Mouse (Mus musculus): Measurements from ENCODE around the gene Gpr157. TPM values are rescaled to one million over a fixed set of nuclear protein-coding genes. Genes with fewer than 3 reads are reported as not detected.
A peak's percentile ranks its signal among the peaks of the same experiment; 100 is the strongest.

Gpr157 gene
- polyA plus RNA-seq, 1 experiment from 2014 or later, result 0.08 TPM

GRCm38 (mm10) chr4:150119055-150119454 lies 31.9 kb downstream of the Gpr157 start, which contains the start of gene Slc2a5:
Slc2a5 (plus strand) TSS chr4:150119283.
- H3K27ac ChIP-seq, result no peak within 1 kb of the TSS
- WGBS, result 10% methylated on average over 12 of the region's 15 CpGs
- H3K9me3 ChIP-seq (replicated peaks), result no peaks in the 10 kb centered on the region
- H3K9ac ChIP-seq, result 0 out of 2 replicates have a peak within 1 kb of the TSS, but pooled peaks have one; percentile 26
- peaks cover 8% of the 10 kb centered on the region; the same call in 1 of the 2 replicates for H3K4me1 ChIP-seq
- peak within 1 kb of the TSS; percentile 4; the same call in 1 of the 2 replicates for H3K4me3 ChIP-seq
- peak within 1 kb of the TSS; percentile 49 for H3K4me2 ChIP-seq
- no peaks in the 10 kb centered on the region for H3K36me3 ChIP-seq (ENCODE audit: poor library complexity, severe bottlenecking)
- no peaks in the 10 kb centered on the region for H3K27me3 ChIP-seq
- ATAC-seq, result no peak

GRCm38 (mm10) chr4:150119640-150120039 lies 32.5 kb downstream of the Gpr157 start:
- Histone ChIP-seq H3K27ac (no peak overlapping the region), H3K4me2 (peak overlapping the region; percentile 49), H3K9me3 (replicated peaks) (no peaks in the 10 kb centered on the region), H3K9ac (no peak overlapping the region), H3K4me1 (peaks cover 8% of the 10 kb centered on the region; the same call in 1 of the 2 replicates), H3K36me3 (ENCODE audit: poor library complexity, severe bottlenecking) (no peaks in the 10 kb centered on the region), H3K4me3 (no peak overlapping the region), H3K27me3 (no peaks in the 10 kb centered on the region)
- WGBS, result 73% methylated on average over 14 of the region's 14 CpGs
- ATAC-seq, result no peak

- Histone ChIP-seq H3K4me1 (peaks cover 8% of the 10 kb centered on the region; the same call in 1 of the 2 replicates), H3K4me2 (no peak overlapping the region), H3K27me3 (no peaks in the 10 kb centered on the region), H3K4me3 (no peak overlapping the region), H3K9ac (no peak overlapping the region), H3K9me3 (replicated peaks) (no peaks in the 10 kb centered on the region), H3K36me3 (ENCODE audit: poor library complexity, severe bottlenecking) (no peaks in the 10 kb centered on the region), H3K27ac (no peak overlapping the region)
- ATAC-seq, result no peak
- WGBS, result 66% methylated on average over 15 of the region's 15 CpGs
Observed at GRCm38 (mm10) chr4:150120173-150120833, 33.1 kb downstream of the Gpr157 start.

- no peak overlapping the region for H3K4me2 ChIP-seq
- 73% methylated on average over 8 of the region's 8 CpGs for WGBS
- H3K4me3 ChIP-seq, result no peak overlapping the region
- H3K27me3 ChIP-seq, result no peaks in the 10 kb centered on the region
- H3K4me1 ChIP-seq, result peaks cover 8% of the 10 kb centered on the region; the same call in 1 of the 2 replicates
- H3K27ac ChIP-seq, result no peak overlapping the region
- no peaks in the 10 kb centered on the region for H3K36me3 ChIP-seq (ENCODE audit: poor library complexity, severe bottlenecking)
- H3K9ac ChIP-seq, result no peak overlapping the region
- ATAC-seq, result no peak
- no peaks in the 10 kb centered on the region for H3K9me3 ChIP-seq (replicated peaks)
Observed at GRCm38 (mm10) chr4:150121430-150121829, 34.3 kb downstream of the Gpr157 start.

- H3K36me3 ChIP-seq (ENCODE audit: poor library complexity, severe bottlenecking), result no peaks in the 10 kb centered on the region
- no peaks in the 10 kb centered on the region for H3K27me3 ChIP-seq
- no peak overlapping the region for H3K9ac ChIP-seq
- no peak overlapping the region for H3K4me3 ChIP-seq
- peaks cover 8% of the 10 kb centered on the region; the same call in 1 of the 2 replicates for H3K4me1 ChIP-seq
- 64% methylated on average over 3 of the region's 3 CpGs for WGBS
- H3K9me3 ChIP-seq (replicated peaks), result no peaks in the 10 kb centered on the region
- no peak overlapping the region for H3K4me2 ChIP-seq
- H3K27ac ChIP-seq, result no peak overlapping the region
- ATAC-seq, result no peak
Observed at GRCm38 (mm10) chr4:150122476-150122875, 35.3 kb downstream of the Gpr157 start.

- Histone ChIP-seq H3K36me3 (ENCODE audit: poor library complexity, severe bottlenecking) (no peaks in the 10 kb centered on the region), H3K9ac (no peak overlapping the region), H3K4me2 (no peak overlapping the region), H3K4me1 (no peaks in the 10 kb centered on the region), H3K4me3 (no peak overlapping the region), H3K27ac (no peak overlapping the region), H3K27me3 (no peaks in the 10 kb centered on the region), H3K9me3 (replicated peaks) (no peaks in the 10 kb centered on the region)
- no peak for ATAC-seq
- 90% methylated on average over 5 of the region's 5 CpGs for WGBS
Observed at GRCm38 (mm10) chr4:150126373-150126772, 39.2 kb downstream of the Gpr157 start.

GRCm38 (mm10) chr4:150127894-150128293 lies 40.7 kb downstream of the Gpr157 start:
- H3K27ac ChIP-seq, result no peak overlapping the region
- H3K4me1 ChIP-seq, result peaks cover 3% of the 10 kb centered on the region; the same call in 1 of the 2 replicates
- H3K4me3 ChIP-seq, result no peak overlapping the region
- H3K27me3 ChIP-seq, result no peaks in the 10 kb centered on the region
- H3K36me3 ChIP-seq (ENCODE audit: poor library complexity, severe bottlenecking), result no peaks in the 10 kb centered on the region
- no peak overlapping the region for H3K9ac ChIP-seq
- WGBS, result 97% methylated on average over 7 of the region's 7 CpGs
- no peak for ATAC-seq
- no peak overlapping the region for H3K4me2 ChIP-seq
- no peaks in the 10 kb centered on the region for H3K9me3 ChIP-seq (replicated peaks)

- peaks cover 3% of the 10 kb centered on the region; the same call in 1 of the 2 replicates for H3K27me3 ChIP-seq
- no peak overlapping the region for H3K9ac ChIP-seq
- H3K9me3 ChIP-seq (replicated peaks), result no peaks in the 10 kb centered on the region
- no peaks in the 10 kb centered on the region for H3K36me3 ChIP-seq (ENCODE audit: poor library complexity, severe bottlenecking)
- no peak overlapping the region for H3K4me2 ChIP-seq
- ATAC-seq, result no peak
- peaks cover 6% of the 10 kb centered on the region; the same call in 1 of the 2 replicates for H3K4me1 ChIP-seq
- 63% methylated on average over 8 of the region's 8 CpGs for WGBS
- no peak overlapping the region for H3K4me3 ChIP-seq
- no peak overlapping the region for H3K27ac ChIP-seq
Observed at GRCm38 (mm10) chr4:150128571-150128970, 41.4 kb downstream of the Gpr157 start.

- Histone ChIP-seq H3K4me2 (no peak overlapping the region), H3K27ac (no peak overlapping the region), H3K36me3 (ENCODE audit: poor library complexity, severe bottlenecking) (no peaks in the 10 kb centered on the region), H3K9me3 (replicated peaks) (no peaks in the 10 kb centered on the region), H3K4me1 (peaks cover 6% of the 10 kb centered on the region; the same call in 1 of the 2 replicates), H3K9ac (no peak overlapping the region), H3K27me3 (peaks cover 3% of the 10 kb centered on the region; the same call in 1 of the 2 replicates), H3K4me3 (no peak overlapping the region)
- 33% methylated on average over 2 of the region's 2 CpGs for WGBS
- ATAC-seq, result no peak
Observed at GRCm38 (mm10) chr4:150130661-150131060, 43.5 kb downstream of the Gpr157 start.

- 0 out of 2 replicates have a peak overlapping the region, but pooled peaks have one; percentile 4 for H3K4me3 ChIP-seq
- no peak overlapping the region for H3K27ac ChIP-seq
- 28% methylated on average over 24 of the region's 24 CpGs for WGBS
- no peaks in the 10 kb centered on the region for H3K36me3 ChIP-seq (ENCODE audit: poor library complexity, severe bottlenecking)
- no peak for ATAC-seq
- peak overlapping the region; percentile 41 for H3K4me2 ChIP-seq
- H3K27me3 ChIP-seq, result peaks cover 3% of the 10 kb centered on the region; the same call in 1 of the 2 replicates
- H3K9ac ChIP-seq, result no peak overlapping the region
- peaks cover 10% of the 10 kb centered on the region; the same call in 1 of the 2 replicates for H3K4me1 ChIP-seq
- no peaks in the 10 kb centered on the region for H3K9me3 ChIP-seq (replicated peaks)
Observed at GRCm38 (mm10) chr4:150132692-150133271, 45.6 kb downstream of the Gpr157 start.

GRCm38 (mm10) chr4:150135254-150135653 lies 48.1 kb downstream of the Gpr157 start:
- peaks cover 3% of the 10 kb centered on the region; the same call in 1 of the 2 replicates for H3K27me3 ChIP-seq
- no peaks in the 10 kb centered on the region for H3K36me3 ChIP-seq (ENCODE audit: poor library complexity, severe bottlenecking)
- H3K9ac ChIP-seq, result no peak overlapping the region
- no peak overlapping the region for H3K27ac ChIP-seq
- no peak overlapping the region for H3K4me3 ChIP-seq
- peaks cover 18% of the 10 kb centered on the region for H3K4me1 ChIP-seq
- 90% methylated on average over 7 of the region's 7 CpGs for WGBS
- no peak for ATAC-seq
- no peak overlapping the region for H3K4me2 ChIP-seq
- H3K9me3 ChIP-seq (replicated peaks), result no peaks in the 10 kb centered on the region

- no peak overlapping the region for H3K9ac ChIP-seq
- 7% methylated on average over 10 of the region's 10 CpGs for WGBS
- H3K36me3 ChIP-seq (ENCODE audit: poor library complexity, severe bottlenecking), result no peaks in the 10 kb centered on the region
- peak; percentile 34; the same call in 1 of the 2 replicates for ATAC-seq
- no peak overlapping the region for H3K27ac ChIP-seq
- H3K4me3 ChIP-seq, result no peak overlapping the region
- H3K4me2 ChIP-seq, result no peak overlapping the region
- H3K9me3 ChIP-seq (replicated peaks), result no peaks in the 10 kb centered on the region
- peaks cover 3% of the 10 kb centered on the region; the same call in 1 of the 2 replicates for H3K27me3 ChIP-seq
- peaks cover 18% of the 10 kb centered on the region for H3K4me1 ChIP-seq
Observed at GRCm38 (mm10) chr4:150136693-150137092, 49.5 kb downstream of the Gpr157 start.

Data from forebrain, embryonic 13.5 days (tissue).